In the genomic region with DNA sequence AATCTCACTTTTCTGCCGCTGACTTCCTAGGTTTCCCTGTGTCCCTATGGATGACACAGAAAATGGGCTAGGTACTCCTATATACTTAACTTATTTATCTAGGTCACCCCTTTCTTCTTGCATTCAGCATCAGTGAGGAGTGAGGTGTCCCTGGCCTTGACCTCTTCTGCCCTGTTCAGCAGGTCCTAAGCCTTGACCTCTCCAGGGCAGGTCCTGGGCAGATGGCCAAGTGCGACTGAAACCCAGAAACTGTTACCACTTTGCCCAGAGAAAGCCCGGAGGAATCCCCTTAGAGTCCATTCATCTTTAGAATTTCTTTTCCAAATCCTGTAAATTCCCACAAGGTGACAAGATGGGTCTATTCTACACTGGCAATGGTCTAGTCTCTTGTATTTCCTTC, we compare ENCODE assay signal across 18 mouse cellular contexts.
DNase-seq lines count a peak whose midpoint lies in the region; ATAC-seq lines count a peak whose summit lies in the region.
"Had no signal": no experiment of that assay in that cellular context is flagged by ENCODE, and none has a peak within 500 bp of the region (broad histone marks: within the 10 kb centered on the region; RNA-seq: fewer than 3 reads in every experiment).

No protein-coding gene starts in this region.

- H3K27ac ChIP-seq in kidney, embryonic 15.5 days, result no peak overlapping the region
- H3K27ac ChIP-seq: embryonic facial prominence, embryonic 13.5 days; forebrain, embryonic 12.5 days; heart, embryonic 13.5 days; hindbrain, embryonic 12.5 days had no signal

- H3K9ac ChIP-seq in kidney, embryonic 15.5 days, result no peak overlapping the region
- H3K9ac ChIP-seq: embryonic facial prominence, embryonic 13.5 days; forebrain, embryonic 12.5 days; heart, embryonic 13.5 days; hindbrain, embryonic 12.5 days had no signal

- H3K9me3 ChIP-seq in kidney, embryonic 15.5 days (replicated peaks), result no peaks in the 10 kb centered on the region
- H3K9me3 ChIP-seq: embryonic facial prominence, embryonic 13.5 days; forebrain, embryonic 12.5 days; heart, embryonic 13.5 days; hindbrain, embryonic 12.5 days had no signal

- WGBS in kidney, embryonic 15.5 days, result 71% methylated on average over 3 of the region's 3 CpGs

- H3K4me1 ChIP-seq in kidney, embryonic 15.5 days, result peaks cover 28% of the 10 kb centered on the region

- ATAC-seq in kidney, embryonic 15.5 days (replicated peaks; ENCODE audit: low FRiP score), result no peak
- ATAC-seq: forebrain, embryonic 16.5 days; hindbrain, embryonic 16.5 days; inflammation-experienced regulatory T-cells, adult 6 months had no signal

- DNase-seq in kidney, postnatal 10 days, result peak; percentile 23
- DNase-seq in testis, postnatal 10 days (ENCODE audit: low spot score), result peak; percentile 45
- DNase-seq in testis, postnatal 14 days (ENCODE audit: low spot score), result no peak
- peak; percentile 21 for DNase-seq in adrenal gland, postnatal 25 days
- no peak for DNase-seq in thymus, postnatal 4 days
- DNase-seq: cerebellum, adult 18-20 months; cerebellum, adult 9-11 months; cerebellum, postnatal 36 days; gastrocnemius, postnatal 14 days; heart, postnatal 4 days had no signal

- no peaks in the 10 kb centered on the region for H3K36me3 ChIP-seq in kidney, embryonic 15.5 days
- H3K36me3 ChIP-seq: embryonic facial prominence, embryonic 13.5 days; forebrain, embryonic 12.5 days; heart, embryonic 13.5 days; hindbrain, embryonic 12.5 days had no signal

- no peaks in the 10 kb centered on the region for H3K27me3 ChIP-seq in kidney, embryonic 15.5 days
- H3K27me3 ChIP-seq: heart, embryonic 13.5 days; hindbrain, embryonic 12.5 days had no signal

- H3K4me2 ChIP-seq in kidney, embryonic 15.5 days, result no peak overlapping the region
- H3K4me2 ChIP-seq: embryonic facial prominence, embryonic 13.5 days; forebrain, embryonic 12.5 days; heart, embryonic 13.5 days; hindbrain, embryonic 12.5 days had no signal

- no peak overlapping the region for H3K4me3 ChIP-seq in kidney, embryonic 15.5 days (replicated peaks)
- H3K4me3 ChIP-seq: embryonic facial prominence, embryonic 13.5 days; forebrain, embryonic 12.5 days; heart, embryonic 13.5 days; hindbrain, embryonic 12.5 days had no signal

Comparison
In these comparisons a context has a peak if more than half of its experiments do, and no peak if none do; other contexts are left out.
1. DNase-seq: peak in kidney, postnatal 10 days (single experiment), testis, postnatal 10 days (single experiment) and adrenal gland, postnatal 25 days (single experiment); none in testis, postnatal 14 days (single experiment) and thymus, postnatal 4 days (single experiment).